Mouse (Mus musculus): Measurements from ENCODE around the gene Churc1.
"Not testable (repeated sequence)": the region's sequence is repeated elsewhere in the genome, so short reads cannot be mapped to it uniquely, and the experiment has no call there.

Gene Churc1

DNA sequence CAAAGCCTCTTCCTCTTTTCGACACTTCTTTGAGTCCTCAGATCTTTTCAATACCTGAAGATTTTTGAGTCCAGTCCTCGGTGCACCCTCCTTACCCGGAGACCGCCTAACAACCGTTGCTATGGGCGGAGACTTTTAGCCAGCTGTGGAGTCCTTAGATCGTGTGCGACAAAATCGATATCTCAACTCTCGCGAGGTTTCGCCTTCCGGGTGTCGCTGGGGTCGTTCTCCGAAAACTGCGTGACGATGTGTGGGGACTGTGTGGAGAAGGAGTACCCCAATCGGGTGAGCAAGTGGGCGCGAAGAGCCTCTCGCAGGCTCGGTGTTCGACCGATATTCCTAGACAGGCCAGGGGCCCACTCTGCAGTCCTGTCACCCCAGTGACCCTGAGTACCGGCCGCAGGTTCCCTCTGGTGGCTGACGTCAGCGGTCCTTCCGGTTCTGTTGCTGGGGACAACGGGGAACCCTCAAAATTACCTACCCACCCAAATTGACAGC, at the start of gene Churc1, which contains the start of gene Fntb:
Churc1 (plus strand) TSS at position 185 of the 498 bp plus-strand sequence.
Fntb (plus strand) TSS at position 236 of the 498 bp plus-strand sequence.
- peak; percentile 90 for DNase-seq (ENCODE audit: inconsistent ontology term)

GRCm38 (mm10) chr12:76718384-76718783, 47.0 kb upstream of the Churc1 start:
- no peak for DNase-seq (ENCODE audit: inconsistent ontology term)

DNA sequence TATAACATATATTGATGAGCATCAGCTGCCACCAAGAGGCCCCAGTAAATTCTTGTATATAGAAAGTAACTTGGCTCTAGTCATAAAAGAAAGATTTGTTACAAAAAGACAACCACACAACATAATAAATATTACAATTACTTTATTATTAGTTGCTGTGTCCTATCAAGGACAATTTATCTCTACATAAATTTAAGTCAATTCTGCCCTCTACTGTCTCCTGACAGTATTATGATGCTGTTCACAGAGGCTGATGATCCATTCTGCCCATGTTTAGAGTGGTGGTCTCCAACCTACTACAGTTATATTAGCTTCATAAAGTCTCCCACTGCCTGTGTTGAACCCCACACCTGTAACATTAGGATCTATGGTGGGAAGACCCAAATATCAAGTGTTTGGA, 44.8 kb upstream of the Churc1 start:
- DNase-seq (ENCODE audit: inconsistent ontology term): no peak

- peak; percentile 1 for DNase-seq (ENCODE audit: inconsistent ontology term)
Observed at GRCm38 (mm10) chr12:76722026-76722425, 43.3 kb upstream of the Churc1 start.

DNA sequence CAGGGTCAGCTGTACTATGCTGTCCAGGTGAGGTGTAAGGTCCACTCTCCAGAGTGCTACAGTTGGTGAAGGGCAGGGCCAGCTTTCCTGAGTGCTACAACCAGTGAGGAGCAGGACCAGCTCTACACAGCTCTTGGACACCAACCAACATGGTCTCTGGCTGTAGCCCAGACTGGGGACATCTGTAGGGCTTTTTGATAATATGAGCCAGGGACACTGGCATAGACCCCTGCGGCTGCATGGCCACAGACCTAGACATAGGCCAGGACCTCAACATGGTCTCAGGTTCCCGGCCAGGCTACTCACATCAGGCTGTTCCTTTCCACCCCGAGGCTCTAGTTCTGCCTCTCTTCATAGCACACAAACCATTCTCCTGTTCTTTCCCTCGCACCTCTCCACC, 37.4 kb upstream of the Churc1 start:
- no peak for DNase-seq (ENCODE audit: inconsistent ontology term)

- DNase-seq (ENCODE audit: inconsistent ontology term): no peak
Observed at GRCm38 (mm10) chr12:76750866-76751459, 14.4 kb upstream of the Churc1 start.

DNA sequence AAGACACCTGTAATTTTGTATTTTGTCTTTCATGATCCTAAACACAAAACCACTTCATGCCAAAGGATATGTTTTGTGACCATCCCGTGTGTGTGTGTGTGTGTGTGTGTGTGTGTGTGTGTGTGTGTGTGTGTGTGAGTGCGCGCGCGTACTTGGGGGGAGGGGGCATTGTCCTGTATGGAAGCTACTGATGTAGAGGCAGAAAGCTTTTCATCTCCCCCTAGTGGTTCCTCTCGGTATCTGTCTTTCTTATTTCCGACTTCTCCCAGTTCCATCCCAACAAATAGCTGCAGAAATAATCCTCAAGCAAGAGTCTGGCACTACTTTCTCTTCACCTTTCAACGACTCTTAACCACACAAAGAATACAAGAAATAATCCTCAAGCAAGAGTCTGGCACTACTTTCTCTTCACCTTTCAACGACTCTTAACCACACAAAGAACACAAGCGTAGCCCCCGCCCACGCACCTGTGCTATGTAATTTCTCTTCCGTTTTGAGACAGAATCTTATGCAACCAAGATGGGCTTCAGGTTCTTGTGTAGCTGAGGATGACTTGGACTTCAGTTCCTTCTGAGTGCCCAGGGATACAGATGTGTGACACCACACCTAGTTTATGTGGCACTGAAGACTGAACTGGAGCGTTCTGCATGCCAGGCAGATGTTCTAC, 12.6 kb upstream of the Churc1 start:
- peak; percentile 24 for DNase-seq (ENCODE audit: inconsistent ontology term)

- DNase-seq (ENCODE audit: inconsistent ontology term): no peak
Observed at GRCm38 (mm10) chr12:76765901-76766630, 728 bp downstream of the Churc1 start.

GRCm38 (mm10) chr12:76770841-76771500, 5.6 kb downstream of the Churc1 start:
- DNase-seq (ENCODE audit: inconsistent ontology term): no peak

DNA sequence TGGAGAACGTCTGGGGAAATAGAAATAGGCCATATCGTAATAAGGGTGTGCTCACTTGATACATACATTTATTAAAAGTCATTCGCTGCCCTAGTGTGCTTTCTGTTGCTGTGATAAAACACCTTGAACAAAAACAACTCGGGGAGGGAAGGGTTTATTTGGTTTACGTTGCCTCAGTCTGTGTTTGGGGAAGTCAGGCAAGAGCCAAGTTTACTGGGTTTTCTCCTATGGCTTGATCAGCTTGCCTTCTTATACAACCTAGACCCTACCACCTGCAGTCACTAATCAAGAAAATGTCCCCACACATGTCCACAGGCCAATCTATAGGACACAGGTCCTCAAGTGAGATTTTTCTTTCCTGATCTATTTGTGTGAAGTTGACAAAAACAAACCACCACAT, 6.2 kb downstream of the Churc1 start:
- no peak for DNase-seq (ENCODE audit: inconsistent ontology term)

DNA sequence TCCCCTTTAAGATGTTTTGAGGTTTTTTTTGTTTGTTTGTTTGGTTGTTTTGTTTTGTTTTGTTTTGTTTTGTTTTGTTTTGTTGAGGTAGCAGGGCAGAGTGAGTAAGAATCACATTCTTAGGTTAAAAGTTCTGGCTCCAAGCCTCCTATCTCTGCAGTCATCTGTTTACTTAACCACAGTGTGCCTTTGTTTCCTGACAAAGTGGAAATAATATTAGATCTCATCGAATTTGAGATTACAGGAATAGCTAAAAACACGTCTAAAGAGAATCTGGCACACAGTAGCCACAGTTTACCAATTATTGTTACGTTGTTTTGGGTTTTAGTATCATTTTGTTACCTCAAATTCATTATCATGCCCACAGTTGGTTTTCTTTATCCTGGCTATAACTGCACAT, 9.3 kb downstream of the Churc1 start:
- DNase-seq (ENCODE audit: inconsistent ontology term): no peak

GRCm38 (mm10) chr12:76775132-76775531, 9.8 kb downstream of the Churc1 start:
- no peak for DNase-seq (ENCODE audit: inconsistent ontology term)

DNA sequence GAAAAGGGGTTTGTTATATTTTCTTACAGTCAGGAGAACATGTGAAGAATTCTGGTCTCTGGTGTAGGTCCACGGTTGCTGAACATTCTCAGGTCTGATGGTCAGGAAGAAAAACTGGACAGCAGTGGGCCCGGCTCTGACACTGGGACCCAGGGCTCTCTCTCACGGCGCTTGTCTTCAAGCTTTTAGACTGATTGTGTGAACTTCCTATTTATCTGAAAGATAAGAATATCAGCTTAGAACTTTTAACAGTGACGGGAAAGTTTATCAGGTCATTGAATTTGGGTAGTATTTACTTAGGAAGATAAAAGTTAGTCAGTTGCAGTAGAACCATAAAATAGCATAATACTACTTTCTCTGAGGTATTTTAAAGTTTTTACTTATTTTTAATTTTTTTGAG, 11.6 kb downstream of the Churc1 start:
- no peak for DNase-seq (ENCODE audit: inconsistent ontology term)

- DNase-seq (ENCODE audit: inconsistent ontology term): no peak
Observed at GRCm38 (mm10) chr12:76777845-76778244, 12.5 kb downstream of the Churc1 start.

- no peak for DNase-seq (ENCODE audit: inconsistent ontology term)
Observed at GRCm38 (mm10) chr12:76778305-76779083, 13.2 kb downstream of the Churc1 start.

DNA sequence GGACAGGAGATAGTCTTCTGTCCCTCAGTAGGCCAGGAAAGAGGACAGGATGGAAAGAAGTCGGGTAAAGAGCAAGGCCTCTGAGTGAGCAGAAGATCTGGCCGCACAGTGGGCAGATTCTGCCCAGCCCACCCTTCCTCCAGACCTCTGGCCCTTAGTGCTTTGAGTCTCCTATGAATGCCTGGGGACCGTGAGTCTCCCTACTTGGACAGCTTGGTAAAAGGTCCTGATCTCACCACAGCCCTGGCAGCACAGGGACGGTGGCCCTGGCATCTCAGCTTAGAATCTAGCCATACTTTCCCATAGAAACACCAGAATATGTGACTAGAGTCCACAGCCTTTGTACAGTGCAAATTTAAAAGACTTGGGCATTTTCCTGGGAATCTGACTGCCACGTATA, 14.6 kb downstream of the Churc1 start:
- no peak for DNase-seq (ENCODE audit: inconsistent ontology term)

DNA sequence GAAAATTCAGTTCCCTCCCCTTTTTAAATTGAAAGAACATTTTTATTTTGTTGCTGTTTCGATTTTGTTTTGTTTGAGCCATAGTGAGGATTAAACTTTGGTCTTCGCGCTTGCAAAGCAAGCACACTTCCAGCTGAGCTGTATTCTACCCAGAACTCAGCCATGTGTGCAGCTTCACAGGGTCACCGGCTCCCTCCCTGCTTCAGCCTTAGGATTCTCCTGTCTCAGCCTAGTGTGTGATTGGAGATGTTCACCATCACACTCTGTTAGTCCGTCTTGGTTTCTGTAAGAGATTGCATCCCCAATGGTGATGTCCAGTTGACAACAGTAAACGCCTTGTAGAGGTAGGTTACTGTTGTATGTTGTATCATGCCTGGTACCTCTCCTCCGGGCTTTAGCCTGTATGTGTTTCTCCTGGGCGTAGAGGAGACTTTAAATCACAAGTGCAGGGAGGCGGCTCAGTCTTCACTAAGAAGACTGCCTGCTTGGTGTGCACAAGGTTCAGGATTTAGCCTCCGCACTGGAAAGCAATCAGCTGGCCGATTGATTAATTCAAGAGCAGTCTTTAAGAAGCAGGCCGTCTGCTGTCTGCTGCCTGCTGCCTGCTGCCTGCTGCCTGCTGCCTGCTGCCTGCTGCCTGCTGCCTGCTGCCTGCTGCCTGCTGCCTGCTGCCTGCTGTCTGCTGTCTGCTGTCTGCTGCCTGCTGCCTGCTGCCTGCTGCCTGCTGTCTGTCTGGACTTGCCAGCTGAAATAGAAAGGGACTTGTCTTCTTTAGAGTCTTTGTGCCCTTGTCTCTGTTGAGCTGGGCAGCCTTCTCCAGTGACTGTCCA, 15.5 kb downstream of the Churc1 start:
- DNase-seq (ENCODE audit: inconsistent ontology term): no peak

- no peak for DNase-seq (ENCODE audit: inconsistent ontology term)
Observed at GRCm38 (mm10) chr12:76784056-76784619, 18.8 kb downstream of the Churc1 start.

DNA sequence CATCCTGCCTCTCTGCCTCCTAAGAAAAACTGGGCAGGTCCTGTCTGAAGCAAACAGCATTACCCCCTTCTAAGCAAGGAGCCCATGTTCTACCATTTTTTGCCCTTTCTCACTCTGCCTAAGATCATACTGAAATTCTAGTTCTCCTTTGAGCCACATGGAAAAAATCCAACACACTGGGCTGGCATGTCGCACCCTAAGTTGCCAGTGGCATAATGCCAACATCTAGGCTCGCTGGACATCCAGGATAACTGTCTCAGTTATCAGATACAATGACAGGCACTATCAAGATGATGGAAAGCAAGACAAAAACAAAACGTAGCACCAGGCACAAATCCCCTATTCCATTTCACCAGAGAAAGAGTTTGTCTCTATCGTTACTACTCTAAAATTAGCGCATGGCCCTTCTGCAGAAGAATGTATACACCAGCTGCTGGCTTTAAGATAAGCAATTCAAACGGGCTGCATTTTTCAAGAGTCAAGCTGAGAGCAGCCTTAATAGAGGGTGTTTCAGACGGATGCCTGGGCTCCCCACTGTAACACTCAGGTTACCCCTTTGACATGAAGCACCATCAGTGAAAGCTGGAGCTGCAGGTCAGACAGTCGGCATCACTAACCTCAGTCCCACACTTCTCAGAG, 25.2 kb downstream of the Churc1 start:
- DNase-seq (ENCODE audit: inconsistent ontology term): no peak

- not testable (repeated sequence) for DNase-seq (ENCODE audit: inconsistent ontology term)
Observed at GRCm38 (mm10) chr12:76792540-76792939, 27.2 kb downstream of the Churc1 start.
